Mouse (Mus musculus): ENCODE measurements around the gene Pde8a.
"Not testable (repeated sequence)": the region's sequence is repeated elsewhere in the genome, so short reads cannot be mapped to it uniquely, and the experiment has no call there.

Gene Pde8a

GRCm38 (mm10) chr7:81213347-81214152 lies at the start of gene Pde8a:
Gene Pde8a, plus strand, starts transcription at chr7:81213596.
- DNase-seq: peak in 1 of 2 experiments; percentile 12

GRCm38 (mm10) chr7:81164411-81164810 lies 49.0 kb upstream of the Pde8a start:
- DNase-seq: no peak

DNA sequence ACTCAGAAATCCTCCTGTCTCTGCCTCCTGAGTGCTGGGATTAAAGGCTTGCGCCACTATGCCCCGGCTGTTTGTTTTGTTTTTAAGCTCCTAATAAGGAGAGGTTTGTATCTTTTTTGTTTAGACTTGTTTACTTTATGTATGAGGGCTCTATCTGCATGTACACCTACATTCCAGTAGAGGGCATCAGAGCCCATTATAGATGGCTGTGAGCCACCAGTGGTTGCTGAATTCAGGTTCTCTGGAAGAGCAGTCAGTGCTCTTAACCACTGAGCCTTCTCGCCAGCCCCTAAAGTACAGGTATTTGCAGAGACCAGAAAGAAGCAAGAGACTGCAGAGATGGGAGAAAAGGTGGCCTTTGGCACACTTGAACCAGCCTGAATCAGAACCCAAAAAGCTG lies 46.3 kb upstream of the Pde8a start:
- peak; percentile 19 to 44 for DNase-seq

DNA sequence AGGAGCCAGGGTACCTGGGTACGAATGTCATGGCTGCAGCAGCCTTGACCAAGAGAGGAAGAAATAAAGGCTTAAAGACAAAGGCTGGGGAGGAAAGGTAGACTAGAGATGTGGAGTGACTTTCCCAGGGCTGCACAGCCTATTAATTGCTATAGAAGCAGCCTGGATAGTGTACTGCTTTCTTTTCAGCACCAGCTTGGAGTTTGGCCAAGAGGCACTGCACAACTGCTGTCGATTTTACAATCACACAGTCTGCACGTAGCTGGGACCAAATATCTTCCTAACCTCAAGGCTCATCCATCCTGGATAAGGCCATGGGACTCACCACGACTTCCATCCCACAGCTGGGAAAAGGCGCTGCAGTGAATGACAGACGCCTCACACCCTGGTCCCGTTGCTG lies 44.0 kb upstream of the Pde8a start:
- no peak for DNase-seq

GRCm38 (mm10) chr7:81173931-81174330 lies 39.5 kb upstream of the Pde8a start:
- DNase-seq: no peak

DNA sequence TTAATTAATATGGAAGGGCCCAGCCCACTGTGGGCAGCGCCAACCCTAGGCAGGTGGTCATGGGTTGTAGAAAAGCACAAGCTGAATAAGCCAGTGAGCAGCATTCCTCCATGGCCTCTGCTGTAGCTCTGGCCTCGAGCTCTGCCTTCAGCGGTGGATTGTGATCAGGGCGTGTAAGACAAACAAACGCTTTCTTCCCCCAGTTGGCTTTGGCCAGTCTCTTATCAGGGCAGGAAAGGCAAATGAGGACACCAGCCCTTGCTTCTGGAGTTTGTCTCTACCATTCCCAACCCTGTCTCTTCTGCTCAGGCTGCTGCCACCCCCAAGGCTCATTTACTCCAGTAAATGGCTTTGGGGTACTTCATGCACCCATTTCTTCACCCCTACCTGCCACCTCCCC lies 38.7 kb upstream of the Pde8a start:
- DNase-seq: no peak

GRCm38 (mm10) chr7:81176187-81176769 lies 37.1 kb upstream of the Pde8a start:
- DNase-seq: peak; percentile 17 to 39

DNA sequence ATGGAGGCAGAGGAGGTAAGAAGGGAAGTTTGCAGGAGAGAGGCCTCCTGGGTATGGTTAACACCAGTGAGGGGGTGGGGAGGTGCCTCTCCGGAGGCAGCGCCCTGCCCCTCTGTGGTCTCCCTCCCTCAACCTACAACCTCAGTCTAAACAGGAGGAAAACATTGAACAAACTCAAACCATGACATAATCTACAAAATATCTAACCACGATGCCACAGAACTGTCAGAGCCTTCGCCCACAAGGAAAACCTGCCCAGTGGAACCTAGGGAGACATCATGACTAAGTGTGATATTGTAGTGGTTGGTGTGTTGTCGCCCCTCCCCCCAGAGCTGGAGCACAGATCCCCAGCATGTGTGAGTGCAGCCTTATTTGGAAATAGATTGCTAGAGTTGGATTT lies 33.9 kb upstream of the Pde8a start:
- peak; percentile 9 to 23 for DNase-seq

DNA sequence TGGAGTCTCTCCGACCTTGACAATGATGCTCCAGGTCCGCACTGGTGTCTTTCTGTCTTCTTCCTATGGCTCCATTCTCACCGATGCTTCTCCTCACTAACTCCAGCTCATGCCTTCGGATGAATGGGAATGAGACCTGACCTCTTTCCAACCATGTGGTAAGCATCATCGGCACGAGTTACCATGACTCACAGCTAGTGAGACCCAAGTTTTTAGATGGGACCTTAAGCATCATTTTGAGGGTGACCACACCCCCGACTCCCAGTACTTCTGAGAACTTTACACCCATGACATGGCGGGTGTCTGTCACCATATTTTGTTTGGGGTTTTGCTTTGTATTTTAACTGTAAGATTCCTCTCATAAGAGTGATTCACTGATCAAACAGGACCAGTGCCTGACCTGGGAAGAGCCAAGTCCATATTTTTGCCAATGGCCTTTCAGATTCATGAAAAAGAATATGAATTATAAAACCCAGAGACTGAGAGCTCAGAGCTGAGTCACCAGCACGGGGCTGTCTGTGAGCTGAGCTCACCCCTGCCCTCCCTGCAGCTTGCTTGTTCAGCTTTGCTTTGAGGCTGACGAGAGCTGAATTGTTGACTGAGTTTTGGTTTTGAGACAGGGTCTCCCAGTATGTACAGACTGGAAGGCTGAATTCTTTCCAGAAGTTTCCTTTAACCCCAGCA lies 30.8 kb upstream of the Pde8a start:
- DNase-seq: peak in 1 of 2 experiments; percentile 46

- no peak for DNase-seq
These were observed 30.2 kb upstream of the Pde8a start for GRCm38 (mm10) chr7:81183181-81183580.

- DNase-seq: no peak
These were observed 29.3 kb upstream of the Pde8a start for GRCm38 (mm10) chr7:81184136-81184535.

GRCm38 (mm10) chr7:81184651-81185050 lies 28.7 kb upstream of the Pde8a start:
- no peak for DNase-seq

DNA sequence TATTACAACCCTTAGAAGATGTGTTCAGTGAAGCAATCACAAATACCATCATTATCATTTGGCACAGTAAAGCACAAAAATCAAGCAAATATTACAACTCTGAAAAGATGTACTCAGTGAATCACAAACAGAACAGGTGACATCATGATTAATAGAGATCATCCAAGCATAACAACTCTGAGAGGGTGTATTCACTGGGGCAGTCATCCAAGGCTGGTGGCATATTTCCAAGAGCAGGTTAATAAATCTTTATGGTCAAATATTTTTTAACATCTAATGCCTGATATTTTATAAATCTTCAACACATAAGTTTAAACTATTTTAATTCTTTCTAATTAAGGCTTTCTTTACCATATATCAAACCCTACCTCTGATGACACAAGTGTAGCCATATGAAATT lies 27.4 kb upstream of the Pde8a start:
- not testable (repeated sequence) for DNase-seq

GRCm38 (mm10) chr7:81189180-81189579 lies 24.2 kb upstream of the Pde8a start:
- DNase-seq: no peak

DNA sequence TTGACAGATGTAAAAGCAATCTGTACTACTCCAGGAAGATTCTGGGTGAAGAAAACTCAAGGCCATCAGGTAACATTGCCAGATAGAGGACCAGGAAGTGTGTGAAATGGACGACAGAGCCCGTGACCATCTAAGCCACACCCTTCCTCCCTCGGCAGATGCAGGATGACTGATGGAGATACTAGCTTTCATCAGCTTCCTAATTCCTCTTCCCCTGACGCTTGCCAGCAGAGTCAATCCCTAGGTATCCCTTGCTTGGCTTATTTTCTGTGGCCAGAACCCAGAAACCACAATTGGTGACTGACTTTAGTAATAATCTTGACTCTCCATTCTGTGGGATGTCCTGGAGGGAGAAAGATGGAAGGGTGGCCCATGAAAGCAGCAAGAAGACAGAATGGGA lies 17.9 kb upstream of the Pde8a start:
- no peak for DNase-seq

- DNase-seq: no peak
These were observed 16.6 kb upstream of the Pde8a start for GRCm38 (mm10) chr7:81196796-81197195.

DNA sequence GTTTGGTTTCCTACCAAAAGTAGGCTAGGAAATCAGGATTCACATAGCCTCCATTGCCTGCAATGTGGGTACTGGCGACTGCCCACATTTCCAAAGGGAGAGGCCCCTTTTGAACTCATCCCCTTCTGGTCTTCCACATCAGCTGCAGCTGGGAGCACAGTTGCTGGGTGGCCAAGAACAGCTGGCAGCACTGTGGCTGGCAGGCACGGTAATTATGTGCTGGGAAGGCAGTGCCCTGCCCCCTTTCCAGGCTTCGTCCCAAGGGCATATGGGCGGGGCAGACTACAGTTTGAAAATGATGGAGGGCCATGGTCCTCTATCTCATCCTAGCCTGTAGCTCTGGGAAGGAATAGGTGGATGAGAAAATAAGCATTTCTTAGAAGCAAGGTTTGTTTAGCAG lies 14.9 kb upstream of the Pde8a start:
- peak in 1 of 2 experiments; percentile 28 for DNase-seq

DNA sequence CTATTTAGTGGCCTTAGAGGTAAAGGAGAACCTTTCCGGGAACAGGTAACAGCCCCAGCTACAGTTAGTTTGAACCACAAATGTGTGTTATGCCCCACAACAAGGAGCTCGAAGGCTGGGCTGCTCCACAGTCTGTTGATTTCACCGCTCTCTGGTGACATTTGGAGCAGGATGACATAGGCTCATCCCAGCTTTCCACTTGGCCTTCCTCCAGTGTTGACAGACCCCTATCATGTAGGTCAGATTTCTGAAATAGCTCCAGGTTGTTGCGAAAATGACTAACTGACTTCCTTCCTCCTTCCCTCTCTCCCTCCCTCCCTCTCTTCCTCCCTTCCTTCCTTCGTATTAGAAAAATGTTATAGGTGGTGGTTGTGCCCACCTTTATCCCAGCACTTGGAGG lies 14.3 kb upstream of the Pde8a start:
- peak in 1 of 2 experiments; percentile 18 for DNase-seq

- no peak for DNase-seq
These were observed 13.6 kb upstream of the Pde8a start for GRCm38 (mm10) chr7:81199757-81200156.

DNA sequence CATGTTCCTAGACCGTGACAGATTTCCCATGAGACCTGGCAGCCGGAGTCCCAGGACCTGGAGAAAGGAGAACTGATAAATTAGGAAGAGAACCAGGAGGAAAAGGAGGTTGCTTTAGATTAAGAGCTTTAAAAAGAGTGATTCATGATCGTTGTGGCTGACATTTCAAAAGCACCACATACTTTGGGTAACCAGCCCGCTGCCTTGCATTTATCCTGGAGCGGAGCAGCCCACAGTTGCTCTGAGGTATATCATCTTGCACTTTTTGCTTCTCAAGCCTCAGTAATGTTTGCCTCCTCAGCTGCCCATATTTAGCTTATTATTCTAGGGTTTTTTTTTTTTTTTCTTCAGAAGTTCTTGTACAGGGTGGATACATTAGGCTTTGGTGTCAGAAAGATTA lies 11.0 kb upstream of the Pde8a start:
- DNase-seq: no peak

DNA sequence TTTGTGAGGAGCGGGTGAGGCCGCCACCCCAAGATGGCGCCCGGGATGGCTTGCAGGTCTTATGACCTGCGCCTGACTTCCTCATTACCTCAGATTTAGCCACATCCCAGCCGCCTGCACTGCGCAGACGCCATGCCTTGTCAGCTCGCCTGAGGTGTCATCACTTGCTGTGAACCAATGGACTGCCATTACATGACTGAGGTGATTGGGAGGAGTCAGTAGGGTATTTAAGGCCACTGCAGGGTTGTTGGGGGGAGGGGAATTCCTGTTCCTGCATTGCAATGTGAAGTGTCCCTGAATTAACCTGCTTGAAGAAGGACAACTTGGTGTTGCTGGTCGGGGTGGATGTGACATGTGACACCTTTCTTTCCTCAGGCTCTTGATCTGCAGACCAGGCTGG lies 9.8 kb upstream of the Pde8a start:
- DNase-seq: not testable (repeated sequence)

- DNase-seq: peak; percentile 73 to 81
These were observed 4.5 kb upstream of the Pde8a start for GRCm38 (mm10) chr7:81208944-81209343.

DNA sequence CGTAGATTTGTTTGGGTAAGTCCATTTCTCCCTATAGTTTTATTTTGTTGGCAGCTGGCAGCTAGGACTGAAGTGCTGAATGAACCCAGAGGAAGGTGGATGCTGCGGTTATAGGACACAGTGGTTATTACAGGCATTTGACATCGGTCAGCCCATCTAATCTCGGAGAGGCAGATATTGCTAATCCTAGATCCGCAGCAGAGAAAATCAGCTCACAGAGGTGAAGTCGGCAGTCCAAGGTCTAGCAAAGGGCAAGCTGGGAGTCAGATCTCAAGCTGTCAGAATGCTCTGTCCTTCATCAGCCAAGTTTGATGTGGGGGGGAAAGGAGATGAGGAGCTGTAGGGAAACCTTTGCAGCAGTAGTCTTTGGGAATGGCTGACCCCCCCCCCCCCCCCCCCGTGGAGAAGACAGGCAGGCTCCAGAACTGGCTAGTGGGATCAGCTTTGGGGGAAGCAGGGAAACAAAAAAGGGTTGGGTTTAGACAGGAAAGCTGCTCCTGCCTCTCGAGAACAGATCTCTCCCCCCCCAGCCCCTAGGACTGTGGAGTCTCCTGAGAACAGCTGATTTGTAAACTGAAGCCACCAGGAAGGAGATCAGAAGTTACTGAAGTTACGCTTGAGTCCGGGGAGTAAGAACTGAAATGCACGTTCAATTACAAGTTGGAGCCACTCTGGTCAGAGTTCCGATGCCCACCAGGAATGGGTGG lies 3.3 kb upstream of the Pde8a start:
- DNase-seq: no peak
